Mouse (Mus musculus) liver, adult 2 months (tissue): ENCODE data around the gene Ccdc63. TPM values are rescaled to one million over a fixed set of nuclear protein-coding genes. Genes with fewer than 3 reads are reported as not detected.

Experiments used
- DNase-seq: peaks from one replicate; pipeline ENCODE4 v3.0.0-alpha.2; 2011; ENCODE audit warnings: low read depth, low spot score; ENCODE audit errors: extremely low read depth
- H3K27ac ChIP-seq: fragments of 200-500 bp; replicated peaks from 2 replicates; pipeline ENCODE4 v1.5.1; 2012; ENCODE audit warnings: low read depth, mild to moderate bottlenecking, control low read depth, inconsistent platforms, low read length; ENCODE audit not compliant: insufficient read depth
- H3K27me3 ChIP-seq: fragments of 200-500 bp; 2 replicates; pipeline ENCODE4 v1.6.1; 2012; ENCODE audit warnings: mild to moderate bottlenecking, moderate library complexity, low read length, inconsistent platforms; ENCODE audit not compliant: control insufficient read depth, insufficient read depth
- H3K36me3 ChIP-seq: fragments of 200-500 bp; 2 replicates; pipeline ENCODE4 v1.6.1; 2012; ENCODE audit warnings: low read length, inconsistent platforms; ENCODE audit not compliant: control insufficient read depth, insufficient read depth
- H3K4me1 ChIP-seq: fragments of 200-500 bp; 2 replicates; pipeline ENCODE4 v1.6.1; 2011; ENCODE audit warnings: low read length; ENCODE audit not compliant: control insufficient read depth, insufficient read depth
- H3K4me3 ChIP-seq: fragments of 200-500 bp; 2 replicates; pipeline ENCODE4 v1.5.1; 2011; ENCODE audit warnings: low read depth, mild to moderate bottlenecking, control low read depth, low read length, moderate library complexity; ENCODE audit not compliant: insufficient read depth
- H3K79me2 ChIP-seq: fragments of 200-500 bp; 2 replicates; pipeline ENCODE4 v1.6.1; 2012; ENCODE audit warnings: inconsistent platforms, mild to moderate bottlenecking, low read length, moderate library complexity; ENCODE audit not compliant: control insufficient read depth, insufficient read depth
- H3K9ac ChIP-seq: fragments of 200-500 bp; 2 replicates; pipeline ENCODE4 v1.6.1; 2012; ENCODE audit warnings: low read depth, mild to moderate bottlenecking, control low read depth, inconsistent platforms, low read length
- CTCF ChIP-seq: fragments of 200-500 bp; IDR thresholded peaks from 2 replicates; pipeline ENCODE4 v1.5.1; 2011; ENCODE audit warnings: low read depth, low read length, control low read depth
- POLR2A ChIP-seq: fragments of 200-500 bp; IDR thresholded peaks from 2 replicates; pipeline ENCODE4 v1.6.1; 2011; ENCODE audit warnings: low read length, control low read depth; ENCODE audit not compliant: insufficient read depth; ENCODE audit errors: extremely low read depth
- WGBS: fragments of 180-500 bp; shearing (Covaris S2); methylation state at CpG from one replicate; pipeline ENCODE4 v1.1.7; 2018; 5-methylcytosine and 5-hydroxymethylcytosine counted together
- polyA plus RNA-seq: library from polyadenylated mRNA; depleted of rRNA; stranded (reverse); fragments of >200 nt; gene quantifications from 2 replicates; pipeline ENCODE4 v1.2.3, GENCODE M21; 2012
- total RNA-seq: library from RNA; depleted of rRNA; stranded (reverse); fragments of >200 nt; gene quantifications from 2 replicates; pipeline ENCODE4 v1.2.3, GENCODE M21; 2014

Ccdc63 gene
- total and polyA plus RNA-seq, 2 experiments, result not detected

DNA sequence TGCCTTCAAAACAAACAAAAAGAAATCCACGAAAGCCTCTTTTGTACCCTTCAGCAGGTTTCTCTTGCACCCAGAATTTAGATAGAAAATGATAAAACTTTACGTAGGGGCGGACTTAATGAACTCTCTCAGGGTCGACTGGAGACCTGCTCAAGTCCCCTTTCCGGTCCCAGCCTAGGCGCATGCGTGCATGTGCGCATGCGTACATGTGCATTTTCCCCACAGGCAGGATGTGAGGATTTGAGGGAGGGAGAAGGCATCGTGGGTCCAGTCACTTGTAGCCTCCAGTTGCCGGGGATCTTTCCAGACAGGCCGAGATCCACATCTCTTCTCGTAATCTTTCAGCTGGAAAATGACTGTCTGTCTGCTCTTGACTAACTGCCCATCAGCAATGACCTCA lies 59.2 kb downstream of the Ccdc63 start:
- H3K4me1 ChIP-seq, result no peaks in the 10 kb centered on the region
- no peaks in the 10 kb centered on the region for H3K27me3 ChIP-seq
- H3K79me2 ChIP-seq, result no peaks in the 10 kb centered on the region
- H3K9ac ChIP-seq, result no peak overlapping the region
- no peak overlapping the region for H3K4me3 ChIP-seq
- DNase-seq, result no peak
- TF ChIP-seq CTCF (no peak), POLR2A (no peak)
- no peaks in the 10 kb centered on the region for H3K36me3 ChIP-seq
- no peak overlapping the region for H3K27ac ChIP-seq
- 89% methylated on average over 13 of the region's 13 CpGs for WGBS

DNA sequence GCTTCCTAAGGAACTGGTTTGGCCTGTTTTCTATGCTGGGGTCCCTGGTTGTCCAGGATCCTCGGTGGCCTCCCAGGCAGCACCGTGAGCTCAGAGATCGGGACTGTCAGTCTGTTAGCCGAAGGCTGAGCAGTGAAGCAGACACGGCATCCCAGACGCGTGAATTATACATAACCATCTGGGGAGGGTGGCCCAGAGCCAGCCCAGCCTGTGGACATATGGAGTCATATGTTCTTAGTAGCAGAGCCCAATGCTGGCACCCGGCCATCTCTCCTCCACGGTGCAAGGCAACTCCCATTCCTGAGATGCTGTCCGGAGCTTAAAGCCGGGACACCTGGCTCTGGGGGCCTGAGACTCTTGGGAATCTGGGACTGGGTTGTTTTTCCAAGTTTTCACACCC lies 59.7 kb downstream of the Ccdc63 start:
- Histone ChIP-seq H3K27ac (no peak overlapping the region), H3K4me3 (no peak overlapping the region), H3K79me2 (no peaks in the 10 kb centered on the region), H3K4me1 (no peaks in the 10 kb centered on the region), H3K27me3 (no peaks in the 10 kb centered on the region), H3K9ac (no peak overlapping the region), H3K36me3 (no peaks in the 10 kb centered on the region)
- DNase-seq, result no peak
- 84% methylated on average over 11 of the region's 11 CpGs for WGBS
- TF ChIP-seq CTCF (no peak), POLR2A (no peak)

DNA sequence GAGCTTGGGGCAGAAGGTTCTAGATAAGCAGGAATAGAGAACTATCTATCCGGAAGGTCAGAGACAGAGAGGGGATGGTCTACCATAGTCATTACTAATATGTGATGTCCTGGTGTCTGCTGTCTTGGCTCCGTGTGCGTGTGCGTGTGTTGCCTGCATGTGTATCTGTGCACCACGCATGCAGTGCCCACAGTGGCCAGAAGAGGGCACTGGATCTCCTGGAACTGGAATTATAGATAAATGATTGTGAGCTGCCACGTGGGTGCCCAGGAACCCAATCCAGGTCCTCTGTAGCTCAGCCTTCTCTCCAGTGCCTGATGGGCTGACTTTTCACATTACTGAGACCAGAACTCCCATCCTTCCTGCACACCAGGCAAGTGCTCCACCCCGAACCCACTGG lies 60.8 kb downstream of the Ccdc63 start:
- TF ChIP-seq POLR2A (no peak), CTCF (peak; percentile 56)
- H3K79me2 ChIP-seq, result no peaks in the 10 kb centered on the region
- H3K4me1 ChIP-seq, result no peaks in the 10 kb centered on the region
- H3K4me3 ChIP-seq, result no peak overlapping the region
- no peaks in the 10 kb centered on the region for H3K36me3 ChIP-seq
- no peak overlapping the region for H3K9ac ChIP-seq
- DNase-seq, result no peak
- no peak overlapping the region for H3K27ac ChIP-seq
- no peaks in the 10 kb centered on the region for H3K27me3 ChIP-seq
- 86% methylated on average over 7 of the region's 7 CpGs for WGBS

DNA sequence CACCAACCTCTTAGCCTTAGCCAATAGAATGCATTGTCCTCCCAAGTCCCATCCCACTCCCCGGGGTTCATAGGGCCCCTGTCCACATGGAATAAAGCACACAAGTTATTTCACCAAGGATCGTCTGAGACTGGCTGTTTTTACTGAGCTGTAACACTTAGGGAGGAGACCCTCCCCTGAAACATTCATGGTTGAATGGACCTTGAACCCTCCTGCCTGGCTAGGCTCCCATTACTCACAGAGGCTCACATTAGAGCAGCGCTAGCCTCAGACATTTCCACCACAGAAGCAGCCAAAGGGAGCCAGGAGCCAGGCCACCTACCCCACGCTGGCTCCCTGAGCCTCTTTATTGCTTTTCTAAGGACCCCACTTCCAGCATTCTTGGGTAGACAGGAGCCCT lies 63.4 kb downstream of the Ccdc63 start:
- WGBS, result 69% methylated on average over 4 of the region's 4 CpGs

DNA sequence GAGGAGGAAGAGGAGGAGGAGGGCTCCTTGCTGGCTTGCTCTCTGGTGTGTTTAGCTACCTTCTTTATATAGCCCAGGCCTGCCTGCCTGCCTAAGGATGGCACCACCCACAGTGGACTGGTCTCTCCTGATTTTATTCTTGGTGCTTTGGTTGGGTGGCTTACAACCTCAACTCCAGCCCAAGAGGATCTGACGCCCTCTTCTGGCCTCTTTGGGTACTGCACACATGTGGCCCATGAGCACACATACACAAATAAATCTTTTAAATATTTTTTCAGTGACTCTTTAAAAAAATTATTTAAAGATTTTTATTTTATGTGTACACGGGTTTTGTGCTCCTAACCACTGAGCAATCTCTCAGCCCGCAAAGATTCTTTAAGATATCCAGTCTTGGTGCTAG lies 64.9 kb downstream of the Ccdc63 start:
- H3K4me3 ChIP-seq, result no peak overlapping the region
- TF ChIP-seq CTCF, result peak; percentile 52
- no peak for TF ChIP-seq POLR2A

More for the DNA sequence above, 63.4 kb downstream of the Ccdc63 start:
- H3K27me3 ChIP-seq, result no peaks in the 10 kb centered on the region
- DNase-seq, result no peak
- no peak overlapping the region for H3K9ac ChIP-seq
- no peaks in the 10 kb centered on the region for H3K36me3 ChIP-seq
- no peaks in the 10 kb centered on the region for H3K79me2 ChIP-seq
- TF ChIP-seq CTCF, result no peak
- no peak for TF ChIP-seq POLR2A
- H3K27ac ChIP-seq, result no peak overlapping the region
- no peaks in the 10 kb centered on the region for H3K4me1 ChIP-seq
- H3K4me3 ChIP-seq, result no peak overlapping the region

DNA sequence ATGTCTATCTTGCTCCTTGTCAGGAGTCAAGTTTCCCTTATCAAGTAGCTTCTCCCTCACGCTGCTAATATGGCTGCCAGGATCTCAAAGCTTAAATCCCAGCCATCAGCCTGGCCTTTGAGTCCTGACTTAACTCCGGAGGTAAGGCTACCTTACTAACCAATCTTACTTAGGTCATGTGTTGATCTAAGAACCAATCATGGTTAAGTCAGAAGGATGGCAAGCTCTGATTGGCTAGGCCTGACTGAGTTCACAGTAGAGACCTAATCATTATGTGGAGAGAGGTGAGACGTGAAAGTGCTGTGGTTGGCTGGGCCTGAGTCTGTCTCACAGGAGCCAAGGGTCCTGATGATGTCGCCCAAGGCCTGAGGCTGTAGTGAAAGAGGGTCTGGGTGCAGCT lies 68.6 kb downstream of the Ccdc63 start:
- Histone ChIP-seq H3K36me3 (no peaks in the 10 kb centered on the region), H3K27me3 (no peaks in the 10 kb centered on the region), H3K4me1 (no peaks in the 10 kb centered on the region), H3K79me2 (no peaks in the 10 kb centered on the region), H3K9ac (no peak overlapping the region), H3K4me3 (no peak overlapping the region), H3K27ac (no peak overlapping the region)
- DNase-seq, result no peak
- TF ChIP-seq CTCF (no peak), POLR2A (no peak)
- 87% methylated on average over 4 of the region's 4 CpGs for WGBS

More for the DNA sequence above, 64.9 kb downstream of the Ccdc63 start:
- 55% methylated on average over 3 of the region's 3 CpGs for WGBS
- Histone ChIP-seq H3K27ac (no peak overlapping the region), H3K9ac (no peak overlapping the region), H3K27me3 (no peaks in the 10 kb centered on the region), H3K4me1 (no peaks in the 10 kb centered on the region), H3K36me3 (no peaks in the 10 kb centered on the region), H3K79me2 (no peaks in the 10 kb centered on the region)
- no peak for DNase-seq
